Mouse (Mus musculus) cerebellum, adult 2 months (tissue): ENCODE data around the gene Anxa3.

Source experiments
- CTCF ChIP-seq: fragments of 200-500 bp; IDR thresholded peaks from 2 replicates; pipeline ENCODE4 v1.5.1; 2011; ENCODE audit warnings: low read depth, mild to moderate bottlenecking, control low read depth, low read length, moderate library complexity, borderline replicate concordance; ENCODE audit not compliant: insufficient read depth
- POLR2A ChIP-seq: fragments of 200-500 bp; IDR thresholded peaks from 2 replicates; pipeline ENCODE4 v1.6.1; 2011; ENCODE audit warnings: low read length, control low read depth, borderline replicate concordance; ENCODE audit not compliant: insufficient read depth

DNA sequence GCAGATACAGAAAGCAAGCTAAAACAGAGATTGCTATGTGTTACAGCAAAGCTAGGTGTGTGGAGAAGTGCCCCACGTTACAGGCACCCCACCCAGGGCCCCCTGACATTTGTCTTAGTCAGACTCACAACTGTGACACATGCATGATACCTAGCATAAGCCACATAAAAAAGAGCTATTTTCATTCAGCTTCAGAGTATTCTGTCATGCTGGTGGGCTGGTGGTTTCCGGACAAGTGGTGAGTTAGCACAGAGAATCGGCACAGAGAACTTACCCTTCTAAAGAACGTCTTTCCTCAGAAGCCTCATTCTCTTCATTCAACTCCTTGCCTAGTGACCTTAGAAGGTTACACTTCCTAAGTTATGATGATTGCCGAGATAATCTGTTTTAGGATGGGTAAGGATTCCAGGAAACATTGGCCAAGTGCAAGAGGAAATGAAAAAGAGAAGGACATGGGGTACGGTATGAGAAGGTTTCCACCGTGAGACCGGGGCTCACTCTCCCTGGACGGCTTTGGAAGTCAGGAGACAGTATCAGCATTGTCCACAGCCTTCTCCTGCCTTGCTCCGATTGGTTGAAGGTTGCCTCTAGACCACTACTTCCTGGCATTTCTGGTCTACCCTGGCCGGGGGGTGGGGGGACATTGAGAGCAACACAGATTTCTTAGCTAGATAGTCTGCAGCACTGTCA lies 85.9 kb downstream of the Anxa3 start:
- TF ChIP-seq POLR2A, result no peak
- TF ChIP-seq CTCF, result no peak
